Mouse (Mus musculus) midbrain, embryonic 15.5 days (tissue): Measurements from ENCODE around the gene Slc23a2. TPM values are rescaled to one million over a fixed set of nuclear protein-coding genes. Genes with fewer than 3 reads are reported as not detected.

Experiments
- ATAC-seq: fragments of 200-750 bp; cut with Nextera tagmentation; replicated peaks from 2 replicates; pipeline ENCODE4 v1.8.0; 2017; ENCODE audit warnings: moderate TSS enrichment
- H3K27ac ChIP-seq: fragments of 300-500 bp; sonication (generic); 2 replicates; pipeline ENCODE4 v1.5.1; 2015; ENCODE audit warnings: mild to moderate bottlenecking, inconsistent platforms
- H3K27me3 ChIP-seq: fragments of 300-500 bp; sonication (generic); replicated peaks from 2 replicates; pipeline ENCODE4 v1.6.1; 2015; ENCODE audit warnings: inconsistent platforms
- H3K36me3 ChIP-seq: fragments of 300-500 bp; sonication (generic); replicated peaks from 2 replicates; pipeline ENCODE4 v1.6.1; 2015; ENCODE audit warnings: inconsistent platforms
- H3K4me1 ChIP-seq: fragments of 300-500 bp; sonication (generic); 2 replicates; pipeline ENCODE4 v1.6.1; 2015; ENCODE audit warnings: inconsistent platforms
- H3K4me2 ChIP-seq: fragments of 300-500 bp; sonication (generic); 2 replicates; pipeline ENCODE4 v1.6.1; 2015; ENCODE audit warnings: inconsistent platforms, mild to moderate bottlenecking, moderate library complexity
- H3K4me3 ChIP-seq: fragments of 300-500 bp; sonication (generic); 2 replicates; pipeline ENCODE4 v1.5.1; 2015; ENCODE audit warnings: mild to moderate bottlenecking, inconsistent platforms
- H3K9ac ChIP-seq: fragments of 300-500 bp; sonication (generic); 2 replicates; pipeline ENCODE4 v1.6.1; 2015; ENCODE audit warnings: mild to moderate bottlenecking, inconsistent platforms
- H3K9me3 ChIP-seq: fragments of 300-500 bp; sonication (generic); 2 replicates; pipeline ENCODE4 v1.6.1; 2016; ENCODE audit warnings: inconsistent platforms
- WGBS: fragments of 180-500 bp; shearing (Covaris S2); methylation state at CpG from one replicate; pipeline ENCODE4 v1.1.7; 2015; ENCODE audit warnings: mixed read lengths; 5-methylcytosine and 5-hydroxymethylcytosine counted together
- polyA plus RNA-seq: library from polyadenylated mRNA; unstranded; fragments of >200 nt; fragmentation: Nextera tagmentation; extraction: Ambion mirVana; gene quantifications from 2 replicates; pipeline ENCODE4 v1.2.1, GENCODE M21; 2015

Slc23a2 gene
- polyA plus RNA-seq, 1 experiment from 2014 or later: 36.3 TPM

DNA sequence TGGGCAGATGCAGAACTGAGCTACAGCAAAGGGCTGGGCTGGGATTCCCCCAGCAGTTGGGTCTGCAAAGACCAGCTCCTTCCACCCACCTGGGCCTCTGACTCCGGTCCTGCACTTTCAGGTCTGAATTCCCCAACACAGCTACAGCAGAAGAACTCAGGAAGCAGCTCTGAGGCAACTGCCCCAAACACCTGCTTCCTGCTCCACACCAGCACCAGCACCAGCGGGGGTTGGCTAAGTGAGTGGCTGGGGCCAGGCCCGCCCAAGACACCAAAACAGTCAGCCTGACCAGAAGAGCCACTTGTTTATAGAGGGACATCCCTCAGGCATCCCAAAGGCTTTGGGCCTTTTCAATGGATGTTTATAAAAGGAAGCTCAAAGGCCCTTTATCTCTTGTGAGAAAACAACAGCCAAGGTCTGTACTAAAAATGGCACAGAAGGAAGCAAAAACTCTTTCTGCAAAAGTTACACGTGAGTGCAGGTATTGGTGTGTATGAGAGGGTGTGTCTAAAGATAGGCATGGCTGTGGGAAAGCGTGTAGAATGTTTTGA lies 123.8 kb downstream of the Slc23a2 start:
- H3K9ac ChIP-seq: no peak overlapping the region
- no peaks in the 10 kb centered on the region for H3K4me1 ChIP-seq
- H3K27me3 ChIP-seq: no peaks in the 10 kb centered on the region
- no peak for ATAC-seq
- no peaks in the 10 kb centered on the region for H3K36me3 ChIP-seq
- no peaks in the 10 kb centered on the region for H3K9me3 ChIP-seq
- H3K4me2 ChIP-seq: no peak overlapping the region
- H3K27ac ChIP-seq: no peak overlapping the region
- H3K4me3 ChIP-seq: no peak overlapping the region
- WGBS: 79% methylated on average over 5 of the region's 5 CpGs

- H3K9ac ChIP-seq: no peak overlapping the region
- no peak overlapping the region for H3K4me2 ChIP-seq
- no peaks in the 10 kb centered on the region for H3K4me1 ChIP-seq
- WGBS: 92% methylated on average over 7 of the region's 7 CpGs
- H3K36me3 ChIP-seq: no peaks in the 10 kb centered on the region
- no peak for ATAC-seq
- no peaks in the 10 kb centered on the region for H3K27me3 ChIP-seq
- H3K9me3 ChIP-seq: no peaks in the 10 kb centered on the region
- no peak overlapping the region for H3K4me3 ChIP-seq
- H3K27ac ChIP-seq: no peak overlapping the region
Observed at GRCm38 (mm10) chr2:132020420-132020819, 124.5 kb downstream of the Slc23a2 start.

- Histone ChIP-seq H3K4me1 (no peaks in the 10 kb centered on the region), H3K9me3 (no peaks in the 10 kb centered on the region), H3K27ac (no peak overlapping the region), H3K9ac (no peak overlapping the region), H3K27me3 (no peaks in the 10 kb centered on the region), H3K4me3 (no peak overlapping the region), H3K4me2 (no peak overlapping the region), H3K36me3 (no peaks in the 10 kb centered on the region)
- 76% methylated on average over 3 of the region's 3 CpGs for WGBS
- ATAC-seq: no peak
Observed at GRCm38 (mm10) chr2:132019372-132019811, 125.5 kb downstream of the Slc23a2 start.

DNA sequence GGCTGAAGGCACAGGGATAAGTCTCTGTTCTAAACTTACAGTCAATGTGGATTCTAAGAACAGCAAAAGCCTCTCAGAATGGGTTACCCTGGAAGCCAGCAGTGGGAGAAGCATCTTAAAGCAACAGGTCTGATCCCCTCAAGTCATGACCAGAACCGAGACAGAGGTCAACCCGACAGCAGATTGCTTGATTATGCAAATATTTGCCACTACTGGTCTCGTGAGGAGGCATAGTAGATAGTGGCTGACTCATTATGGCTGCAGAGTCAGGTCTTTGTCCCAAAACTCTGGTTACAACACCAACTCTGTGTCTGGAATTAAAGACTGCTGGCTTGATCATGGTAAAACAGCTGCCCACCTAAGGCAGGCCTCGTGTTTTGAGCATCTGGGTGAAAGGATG lies 126.8 kb downstream of the Slc23a2 start:
- no peak overlapping the region for H3K4me3 ChIP-seq
- no peak overlapping the region for H3K27ac ChIP-seq
- H3K4me1 ChIP-seq: no peaks in the 10 kb centered on the region
- 64% methylated on average over 4 of the region's 4 CpGs for WGBS
- ATAC-seq: no peak
- H3K4me2 ChIP-seq: no peak overlapping the region
- no peaks in the 10 kb centered on the region for H3K27me3 ChIP-seq
- no peaks in the 10 kb centered on the region for H3K9me3 ChIP-seq
- no peak overlapping the region for H3K9ac ChIP-seq
- no peaks in the 10 kb centered on the region for H3K36me3 ChIP-seq

GRCm38 (mm10) chr2:132017611-132018010 lies 127.3 kb downstream of the Slc23a2 start:
- Histone ChIP-seq H3K36me3 (no peaks in the 10 kb centered on the region), H3K4me1 (no peaks in the 10 kb centered on the region), H3K4me2 (no peak overlapping the region), H3K4me3 (no peak overlapping the region), H3K9ac (no peak overlapping the region), H3K9me3 (no peaks in the 10 kb centered on the region), H3K27me3 (no peaks in the 10 kb centered on the region), H3K27ac (no peak overlapping the region)
- no peak for ATAC-seq
- 68% methylated on average over 7 of the region's 7 CpGs for WGBS

DNA sequence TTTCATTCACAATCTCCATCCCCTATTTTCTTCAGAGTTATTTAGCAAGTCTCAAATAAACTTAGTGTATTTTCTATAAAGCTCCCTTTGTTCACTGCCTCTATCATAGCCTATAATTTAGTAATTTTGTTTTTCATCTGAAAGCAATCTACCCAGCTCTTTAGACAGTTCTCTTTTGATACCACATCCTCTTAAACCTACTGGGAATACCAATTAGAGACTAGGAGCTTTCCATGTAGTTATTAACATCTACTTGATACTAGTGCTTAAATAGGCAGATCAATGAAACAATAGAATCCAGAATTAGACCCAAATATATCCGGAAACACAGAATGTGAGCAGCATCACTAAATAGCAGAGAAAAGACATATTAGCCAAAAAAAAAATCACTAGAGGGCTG lies 128.9 kb downstream of the Slc23a2 start:
- Histone ChIP-seq H3K27me3 (no peaks in the 10 kb centered on the region), H3K27ac (no peak overlapping the region), H3K4me3 (no peak overlapping the region), H3K9me3 (no peaks in the 10 kb centered on the region), H3K4me2 (no peak overlapping the region), H3K4me1 (no peaks in the 10 kb centered on the region), H3K9ac (no peak overlapping the region), H3K36me3 (no peaks in the 10 kb centered on the region)
- WGBS: 52% methylated on average over 1 of the region's 1 CpGs
- no peak for ATAC-seq

DNA sequence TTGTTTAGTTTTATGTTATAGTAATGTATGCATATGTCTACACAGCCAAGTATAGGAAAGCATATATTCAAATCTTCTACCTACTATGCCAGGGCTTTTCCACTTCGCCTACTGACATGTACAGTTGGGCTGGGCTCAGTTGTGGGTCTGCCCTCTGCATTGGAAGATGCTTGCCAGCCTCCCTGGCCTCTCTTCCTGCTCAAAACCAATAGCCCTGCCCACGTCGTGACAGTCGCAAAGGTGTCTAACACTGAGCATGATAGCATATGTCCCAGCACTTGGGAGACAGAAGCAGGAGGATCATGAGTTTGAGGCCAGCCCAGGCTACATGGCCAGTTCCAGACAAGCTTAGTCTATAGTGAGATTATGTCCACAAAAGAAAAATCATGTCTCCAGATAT lies 131.8 kb downstream of the Slc23a2 start:
- H3K9ac ChIP-seq: no peak overlapping the region
- no peaks in the 10 kb centered on the region for H3K4me1 ChIP-seq
- H3K27me3 ChIP-seq: no peaks in the 10 kb centered on the region
- ATAC-seq: no peak
- H3K36me3 ChIP-seq: peaks cover 9% of the 10 kb centered on the region; the same call in 1 of the 2 replicates
- WGBS: 95% methylated on average over 4 of the region's 4 CpGs
- no peak overlapping the region for H3K27ac ChIP-seq
- no peak overlapping the region for H3K4me2 ChIP-seq
- no peak overlapping the region for H3K4me3 ChIP-seq
- H3K9me3 ChIP-seq: no peaks in the 10 kb centered on the region

GRCm38 (mm10) chr2:132010781-132011180 lies 134.1 kb downstream of the Slc23a2 start:
- Histone ChIP-seq H3K36me3 (peaks cover 17% of the 10 kb centered on the region; the same call in 1 of the 2 replicates), H3K4me2 (no peak overlapping the region), H3K27ac (no peak overlapping the region), H3K9me3 (no peaks in the 10 kb centered on the region), H3K9ac (no peak overlapping the region), H3K27me3 (no peaks in the 10 kb centered on the region), H3K4me1 (no peaks in the 10 kb centered on the region), H3K4me3 (no peak overlapping the region)
- 92% methylated on average over 2 of the region's 2 CpGs for WGBS
- ATAC-seq: no peak

DNA sequence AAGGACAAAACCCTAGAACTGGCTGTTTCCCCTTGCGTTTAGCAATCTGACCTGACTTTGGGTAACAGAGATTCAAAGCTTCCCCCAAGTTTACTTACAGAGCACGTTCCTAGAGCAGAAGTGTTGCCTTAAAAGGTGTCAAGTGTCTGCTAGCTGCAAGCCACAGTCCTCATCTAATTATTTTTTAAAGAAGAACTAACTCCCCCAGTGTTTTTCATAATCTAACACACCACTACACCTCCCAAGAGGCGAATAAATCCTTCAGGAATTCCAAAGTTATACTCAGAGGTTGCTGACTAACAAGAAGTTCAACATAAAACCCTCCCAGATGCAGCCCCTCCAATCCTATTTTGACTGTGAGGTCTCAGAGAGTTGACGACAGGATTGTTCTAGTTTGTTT lies 136.7 kb downstream of the Slc23a2 start:
- no peak for ATAC-seq
- Histone ChIP-seq H3K9me3 (no peaks in the 10 kb centered on the region), H3K4me3 (no peak overlapping the region), H3K36me3 (peaks cover 25% of the 10 kb centered on the region; the same call in 1 of the 2 replicates), H3K27me3 (no peaks in the 10 kb centered on the region), H3K4me2 (no peak overlapping the region), H3K27ac (no peak overlapping the region), H3K9ac (no peak overlapping the region), H3K4me1 (no peaks in the 10 kb centered on the region)
- whole genome bisulfite sequencing: 83% methylated on average over 4 of the region's 4 CpGs

DNA sequence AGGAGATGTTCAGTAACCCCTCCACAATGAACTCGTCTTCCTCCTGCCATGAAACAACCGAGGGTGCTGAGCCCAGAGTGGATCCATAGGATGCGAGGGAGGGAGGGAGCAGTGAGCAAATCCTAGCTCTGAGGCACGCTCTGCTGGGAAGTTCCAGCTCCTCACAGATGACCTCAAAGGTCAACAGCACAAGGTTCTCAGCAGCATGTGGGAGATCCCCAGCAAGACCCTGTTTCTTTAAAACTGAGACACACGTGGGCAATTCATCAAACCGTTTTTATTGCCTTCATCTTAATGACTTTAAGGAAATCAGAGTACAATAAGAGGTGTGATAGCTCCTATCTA lies 137.5 kb downstream of the Slc23a2 start:
- no peak for ATAC-seq
- no peak overlapping the region for H3K4me2 ChIP-seq
- no peaks in the 10 kb centered on the region for H3K4me1 ChIP-seq
- H3K36me3 ChIP-seq: peaks cover 25% of the 10 kb centered on the region; the same call in 1 of the 2 replicates
- H3K9me3 ChIP-seq: no peaks in the 10 kb centered on the region
- no peak overlapping the region for H3K4me3 ChIP-seq
- H3K27me3 ChIP-seq: no peaks in the 10 kb centered on the region
- no peak overlapping the region for H3K27ac ChIP-seq
- 56% methylated on average over 6 of the region's 6 CpGs for WGBS
- H3K9ac ChIP-seq: no peak overlapping the region

DNA sequence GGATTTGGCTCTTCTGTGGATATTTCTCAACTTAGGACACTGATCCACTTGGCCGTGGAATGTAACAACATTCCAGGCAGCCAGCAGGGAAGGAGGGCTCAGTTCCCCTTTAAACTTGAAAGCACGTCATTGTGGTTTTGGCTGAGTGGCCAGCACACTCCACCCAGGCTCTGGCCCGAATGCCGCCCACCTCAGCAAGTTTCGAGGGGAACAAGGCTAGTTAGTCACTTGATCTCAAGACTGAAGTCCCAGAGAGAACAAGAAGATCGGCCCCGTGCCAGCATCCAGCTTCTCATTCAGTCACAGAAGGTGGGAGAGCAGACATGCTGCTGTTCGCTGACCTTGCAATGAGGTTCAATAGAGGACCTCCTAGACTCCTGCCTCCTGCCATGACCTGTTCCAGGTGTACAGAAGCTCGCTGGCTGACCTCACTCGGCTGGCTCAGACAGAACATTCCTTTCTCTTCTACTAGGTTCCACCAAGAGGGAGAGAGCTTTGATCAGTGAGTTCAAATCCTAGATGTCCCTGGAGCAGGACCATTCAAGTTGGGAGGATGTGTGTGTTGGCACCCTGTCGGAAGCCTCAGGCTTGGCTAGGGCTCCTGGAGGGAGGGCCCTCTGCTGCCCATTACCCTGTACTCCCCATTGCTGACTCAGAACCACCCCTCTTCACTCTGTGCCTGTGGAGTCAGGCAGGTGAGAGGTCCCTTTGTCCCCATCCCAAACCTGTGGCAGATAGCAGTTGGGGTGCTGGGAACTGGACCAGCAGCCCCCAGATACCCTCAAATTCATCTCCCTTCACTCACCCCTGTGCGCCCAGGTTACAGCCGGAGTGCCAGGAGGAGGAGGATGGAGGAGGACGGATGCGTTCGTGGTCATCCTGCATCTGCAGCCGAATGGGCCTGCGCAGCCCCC lies 138.1 kb downstream of the Slc23a2 start:
- peaks cover 25% of the 10 kb centered on the region; the same call in 1 of the 2 replicates for H3K36me3 ChIP-seq

GRCm38 (mm10) chr2:132005445-132005844 lies 139.5 kb downstream of the Slc23a2 start:
- no peak overlapping the region for H3K4me3 ChIP-seq
- H3K27me3 ChIP-seq: no peaks in the 10 kb centered on the region
- H3K9ac ChIP-seq: no peak overlapping the region
- H3K4me1 ChIP-seq: no peaks in the 10 kb centered on the region
- ATAC-seq: no peak
- peaks cover 23% of the 10 kb centered on the region; the same call in 1 of the 2 replicates for H3K36me3 ChIP-seq
- no peak overlapping the region for H3K27ac ChIP-seq
- no peak overlapping the region for H3K4me2 ChIP-seq
- H3K9me3 ChIP-seq: no peaks in the 10 kb centered on the region
- WGBS: 91% methylated on average over 4 of the region's 4 CpGs

More for the DNA sequence above, 138.1 kb downstream of the Slc23a2 start:
- Histone ChIP-seq H3K9me3 (no peaks in the 10 kb centered on the region), H3K4me2 (no peak overlapping the region), H3K4me3 (no peak overlapping the region), H3K27me3 (no peaks in the 10 kb centered on the region), H3K4me1 (no peaks in the 10 kb centered on the region), H3K27ac (no peak overlapping the region), H3K9ac (no peak overlapping the region)
- ATAC-seq: no peak
- 86% methylated on average over 18 of the region's 18 CpGs for WGBS
